Mouse (Mus musculus): ENCODE results near the gene Rras2.

- TF ChIP-seq CTCF (IDR thresholded peaks at IDR 0.05; ENCODE audit: low read depth, low read length) (no peak), POLR2A (IDR thresholded peaks at IDR 0.05; ENCODE audit: extremely low read depth, insufficient read depth, low read length) (no peak)
Observed at GRCm38 (mm10) chr7:114058166-114058565, 59.4 kb downstream of the Rras2 start.

Data from liver, adult 2 months (tissue).